Mouse (Mus musculus): ENCODE results near the gene Pak6. TPM values are rescaled to one million over a fixed set of nuclear protein-coding genes. Genes with fewer than 3 reads are reported as not detected.

The Pak6 gene
- polyA plus RNA-seq, 1 experiment from 2014 or later = 2.2 TPM

GRCm38 (mm10) chr2:118687791-118688190 lies 24.7 kb downstream of the Pak6 start:
- Histone ChIP-seq H3K27me3 (ENCODE audit: control insufficient read depth, insufficient read depth, low read depth, low read length) (no peaks in the 10 kb centered on the region), H3K36me3 (ENCODE audit: control insufficient read depth, insufficient read depth, low read length) (no peaks in the 10 kb centered on the region), H3K4me1 (replicated peaks; ENCODE audit: control insufficient read depth, insufficient read depth, low read length) (0 out of 2 replicates have a peak, but pooled peaks cover 3% of the 10 kb centered on the region), H3K9me3 (ENCODE audit: control insufficient read depth, low read length) (no peaks in the 10 kb centered on the region), H3K4me2 (ENCODE audit: low read depth, low read length) (no peak overlapping the region), H3K27ac (ENCODE audit: low read length) (no peak overlapping the region), H3K9ac (ENCODE audit: low read length) (no peak overlapping the region), H3K4me3 (ENCODE audit: low read length) (no peak overlapping the region)
- WGBS = 87% methylated on average over 3 of the region's 3 CpGs
- ATAC-seq (ENCODE audit: low read depth) = no peak

GRCm38 (mm10) chr2:118689875-118690274 lies 26.8 kb downstream of the Pak6 start:
- Histone ChIP-seq H3K9me3 (ENCODE audit: control insufficient read depth, low read length) (no peaks in the 10 kb centered on the region), H3K27ac (ENCODE audit: low read length) (no peak overlapping the region), H3K4me1 (replicated peaks; ENCODE audit: control insufficient read depth, insufficient read depth, low read length) (0 out of 2 replicates have a peak, but pooled peaks cover 2% of the 10 kb centered on the region), H3K36me3 (ENCODE audit: control insufficient read depth, insufficient read depth, low read length) (no peaks in the 10 kb centered on the region), H3K4me2 (ENCODE audit: low read depth, low read length) (no peak overlapping the region), H3K27me3 (ENCODE audit: control insufficient read depth, insufficient read depth, low read depth, low read length) (no peaks in the 10 kb centered on the region), H3K4me3 (ENCODE audit: low read length) (no peak overlapping the region), H3K9ac (ENCODE audit: low read length) (no peak overlapping the region)
- ATAC-seq (ENCODE audit: low read depth) = no peak
- WGBS = 74% methylated on average over 10 of the region's 10 CpGs

- Histone ChIP-seq H3K36me3 (ENCODE audit: control insufficient read depth, insufficient read depth, low read length) (no peaks in the 10 kb centered on the region), H3K9ac (ENCODE audit: low read length) (no peak overlapping the region), H3K4me2 (ENCODE audit: low read depth, low read length) (no peak overlapping the region), H3K27me3 (ENCODE audit: control insufficient read depth, insufficient read depth, low read depth, low read length) (peaks cover 6% of the 10 kb centered on the region; the same call in 1 of the 2 replicates), H3K9me3 (ENCODE audit: control insufficient read depth, low read length) (no peaks in the 10 kb centered on the region), H3K4me1 (replicated peaks; ENCODE audit: control insufficient read depth, insufficient read depth, low read length) (peaks cover 16% of the 10 kb centered on the region), H3K4me3 (ENCODE audit: low read length) (no peak overlapping the region), H3K27ac (ENCODE audit: low read length) (no peak overlapping the region)
- ATAC-seq (ENCODE audit: low read depth) = no peak
- WGBS = 73% methylated on average over 19 of the region's 19 CpGs
Measured at GRCm38 (mm10) chr2:118693370-118693966, 30.4 kb downstream of the Pak6 start.

- H3K27me3 ChIP-seq (ENCODE audit: control insufficient read depth, insufficient read depth, low read depth, low read length) = peaks cover 15% of the 10 kb centered on the region
- WGBS = 20% methylated on average over 11 of the region's 11 CpGs
Measured at GRCm38 (mm10) chr2:118695677-118696232, 32.7 kb downstream of the Pak6 start.

GRCm38 (mm10) chr2:118696451-118697308 lies 33.6 kb downstream of the Pak6 start:
- ATAC-seq (ENCODE audit: low read depth) = peak; percentile 53; the same call in 1 of the 2 replicates
- Histone ChIP-seq H3K27me3 (ENCODE audit: control insufficient read depth, insufficient read depth, low read depth, low read length) (peaks cover 25% of the 10 kb centered on the region), H3K36me3 (ENCODE audit: control insufficient read depth, insufficient read depth, low read length) (no peaks in the 10 kb centered on the region), H3K9me3 (ENCODE audit: control insufficient read depth, low read length) (no peaks in the 10 kb centered on the region), H3K4me1 (replicated peaks; ENCODE audit: control insufficient read depth, insufficient read depth, low read length) (peaks cover 21% of the 10 kb centered on the region), H3K4me3 (ENCODE audit: low read length) (no peak overlapping the region), H3K9ac (ENCODE audit: low read length) (no peak overlapping the region), H3K4me2 (ENCODE audit: low read depth, low read length) (no peak overlapping the region), H3K27ac (ENCODE audit: low read length) (no peak overlapping the region)
- WGBS = 32% methylated on average over 21 of the region's 21 CpGs

More at GRCm38 (mm10) chr2:118695677-118696232, 32.7 kb downstream of the Pak6 start:
- Histone ChIP-seq H3K9ac (ENCODE audit: low read length) (no peak overlapping the region), H3K36me3 (ENCODE audit: control insufficient read depth, insufficient read depth, low read length) (no peaks in the 10 kb centered on the region), H3K4me1 (replicated peaks; ENCODE audit: control insufficient read depth, insufficient read depth, low read length) (peaks cover 20% of the 10 kb centered on the region), H3K9me3 (ENCODE audit: control insufficient read depth, low read length) (no peaks in the 10 kb centered on the region), H3K4me3 (ENCODE audit: low read length) (no peak overlapping the region), H3K27ac (ENCODE audit: low read length) (no peak overlapping the region), H3K4me2 (ENCODE audit: low read depth, low read length) (no peak overlapping the region)
- no peak for ATAC-seq (ENCODE audit: low read depth)

GRCm38 (mm10) chr2:118697311-118697877 lies 34.3 kb downstream of the Pak6 start:
- Histone ChIP-seq H3K9ac (ENCODE audit: low read length) (no peak overlapping the region), H3K4me3 (ENCODE audit: low read length) (no peak overlapping the region), H3K4me2 (ENCODE audit: low read depth, low read length) (no peak overlapping the region), H3K9me3 (ENCODE audit: control insufficient read depth, low read length) (no peaks in the 10 kb centered on the region), H3K36me3 (ENCODE audit: control insufficient read depth, insufficient read depth, low read length) (no peaks in the 10 kb centered on the region), H3K27me3 (ENCODE audit: control insufficient read depth, insufficient read depth, low read depth, low read length) (peaks cover 32% of the 10 kb centered on the region), H3K27ac (ENCODE audit: low read length) (no peak overlapping the region; the same call in 1 of the 2 replicates), H3K4me1 (replicated peaks; ENCODE audit: control insufficient read depth, insufficient read depth, low read length) (peaks cover 23% of the 10 kb centered on the region)
- WGBS = 32% methylated on average over 5 of the region's 5 CpGs
- ATAC-seq (ENCODE audit: low read depth) = no peak

GRCm38 (mm10) chr2:118697955-118698354 lies 34.9 kb downstream of the Pak6 start:
- no peak overlapping the region for H3K9ac ChIP-seq (ENCODE audit: low read length)

GRCm38 (mm10) chr2:118700179-118701062 lies 37.3 kb downstream of the Pak6 start:
- H3K27me3 ChIP-seq (ENCODE audit: control insufficient read depth, insufficient read depth, low read depth, low read length) = peaks cover 62% of the 10 kb centered on the region
- H3K27ac ChIP-seq (ENCODE audit: low read length) = no peak overlapping the region
- H3K4me2 ChIP-seq (ENCODE audit: low read depth, low read length) = peak overlapping the region; percentile 37
- H3K4me1 ChIP-seq (replicated peaks; ENCODE audit: control insufficient read depth, insufficient read depth, low read length) = peaks cover 44% of the 10 kb centered on the region
- no peaks in the 10 kb centered on the region for H3K36me3 ChIP-seq (ENCODE audit: control insufficient read depth, insufficient read depth, low read length)
- peak overlapping the region; percentile 15 for H3K4me3 ChIP-seq (ENCODE audit: low read length)
- H3K9me3 ChIP-seq (ENCODE audit: control insufficient read depth, low read length) = no peaks in the 10 kb centered on the region
- H3K9ac ChIP-seq (ENCODE audit: low read length) = no peak overlapping the region
- ATAC-seq (ENCODE audit: low read depth) = peak; percentile 53
- WGBS = 4% methylated on average over 32 of the region's 32 CpGs

More at GRCm38 (mm10) chr2:118697955-118698354, 34.9 kb downstream of the Pak6 start:
- Histone ChIP-seq H3K9me3 (ENCODE audit: control insufficient read depth, low read length) (no peaks in the 10 kb centered on the region), H3K27ac (ENCODE audit: low read length) (no peak overlapping the region), H3K36me3 (ENCODE audit: control insufficient read depth, insufficient read depth, low read length) (no peaks in the 10 kb centered on the region), H3K4me2 (ENCODE audit: low read depth, low read length) (no peak overlapping the region), H3K27me3 (ENCODE audit: control insufficient read depth, insufficient read depth, low read depth, low read length) (peaks cover 37% of the 10 kb centered on the region), H3K4me3 (ENCODE audit: low read length) (no peak overlapping the region), H3K4me1 (replicated peaks; ENCODE audit: control insufficient read depth, insufficient read depth, low read length) (peaks cover 29% of the 10 kb centered on the region)
- 31% methylated on average over 7 of the region's 7 CpGs for WGBS
- no peak for ATAC-seq (ENCODE audit: low read depth)

Measured in lung, embryonic 16.5 days (tissue).